Mouse (Mus musculus): ENCODE measurements around the gene Piezo1.

The Piezo1 gene

DNA sequence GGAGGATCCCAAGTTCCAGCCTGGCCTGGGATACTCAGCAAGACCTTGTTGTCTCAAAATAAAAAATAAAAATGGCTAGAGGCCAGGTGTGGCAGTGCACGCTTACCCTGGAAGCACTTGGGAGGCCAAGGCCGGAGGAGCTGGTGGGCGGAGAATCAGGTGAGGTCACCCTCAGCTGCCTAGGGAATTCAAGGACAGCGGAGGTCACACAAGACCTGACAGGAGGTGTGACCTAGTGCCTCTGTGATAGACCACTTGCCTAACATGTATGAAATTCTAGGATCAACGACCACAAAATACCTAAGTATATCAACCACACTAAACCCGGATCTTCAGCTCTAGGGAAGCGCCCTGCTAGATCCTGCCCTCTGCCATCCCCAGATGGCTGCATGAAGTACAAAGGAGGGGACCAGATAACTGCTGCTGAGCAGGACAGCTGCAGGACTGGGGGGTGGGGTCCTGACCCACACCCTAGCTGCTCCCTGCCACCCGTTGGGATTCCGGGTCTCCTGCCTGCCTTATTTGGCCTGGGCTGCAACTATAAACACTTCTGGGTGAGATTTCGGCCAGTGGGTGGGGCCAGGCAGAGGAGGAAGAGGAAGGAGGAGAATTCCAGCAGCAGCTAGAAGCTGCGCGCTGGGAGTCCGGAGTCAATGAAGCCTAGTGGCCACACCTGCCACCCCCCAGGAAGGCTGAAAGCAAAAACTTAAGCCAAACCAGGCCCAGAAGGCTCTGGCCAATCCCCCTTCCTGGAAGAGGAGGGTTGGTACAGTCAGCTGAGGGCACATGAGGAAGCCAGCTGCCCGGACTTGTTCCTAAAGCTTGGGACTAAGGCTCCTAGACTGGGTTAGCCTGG is 28.1 kb downstream of the Piezo1 start:
- in situ Hi-C loops (cut with MboI, MseI) = loop anchor here in 1 of 2 experiments (10.0 kb wide), 1 partner anchor 292 kb away; no protein-coding TSS in a partner anchor

- in situ Hi-C loops (cut with MboI, MseI) = loop anchor here in 1 of 2 experiments (10.0 kb wide), 1 partner anchor 294 kb away; no protein-coding TSS in a partner anchor
Observed at GRCm38 (mm10) chr8:122520611-122521010, 30.5 kb downstream of the Piezo1 start.

DNA sequence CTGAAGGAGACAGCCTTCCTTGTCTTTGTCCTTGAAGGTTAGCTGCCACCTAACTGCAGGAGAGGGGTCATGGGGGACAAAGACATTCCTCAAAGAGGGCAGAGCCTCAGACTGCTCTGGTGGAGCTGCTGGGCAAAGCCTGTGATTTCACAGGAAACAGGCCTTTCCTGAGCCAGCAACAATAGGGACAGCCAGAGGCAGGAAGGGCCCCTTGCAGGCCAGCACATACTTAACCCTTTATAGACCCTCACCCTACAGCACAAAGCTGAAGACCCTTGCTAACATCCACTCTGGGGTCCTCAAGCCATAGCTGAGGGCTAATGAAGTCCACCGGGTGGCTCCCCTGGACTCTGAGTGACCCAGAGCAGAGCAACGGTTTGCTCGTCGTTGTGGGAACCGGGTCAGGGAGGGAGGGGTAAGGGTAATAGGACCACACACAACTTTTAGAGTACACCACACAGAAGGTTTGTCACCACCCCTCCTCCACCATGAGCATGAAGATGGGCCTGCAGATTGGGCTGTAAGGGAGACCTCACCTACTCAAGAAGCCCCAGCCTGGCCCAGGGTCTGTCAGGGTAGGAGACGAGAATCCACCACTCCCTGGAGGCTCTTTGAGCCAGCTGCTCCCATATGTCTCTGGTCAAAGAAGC is 33.5 kb downstream of the Piezo1 start:
- in situ Hi-C loops (cut with MboI, MseI) = loop anchor here in 1 of 2 experiments (10.0 kb wide), 1 partner anchor 1083 kb away; no protein-coding TSS in a partner anchor

GRCm38 (mm10) chr8:122515699-122516098 is 35.4 kb downstream of the Piezo1 start:
- in situ Hi-C loops (cut with MboI, MseI) = loop anchor here in 1 of 2 experiments (10.0 kb wide), 1 partner anchor 1081 kb away; no protein-coding TSS in a partner anchor

DNA sequence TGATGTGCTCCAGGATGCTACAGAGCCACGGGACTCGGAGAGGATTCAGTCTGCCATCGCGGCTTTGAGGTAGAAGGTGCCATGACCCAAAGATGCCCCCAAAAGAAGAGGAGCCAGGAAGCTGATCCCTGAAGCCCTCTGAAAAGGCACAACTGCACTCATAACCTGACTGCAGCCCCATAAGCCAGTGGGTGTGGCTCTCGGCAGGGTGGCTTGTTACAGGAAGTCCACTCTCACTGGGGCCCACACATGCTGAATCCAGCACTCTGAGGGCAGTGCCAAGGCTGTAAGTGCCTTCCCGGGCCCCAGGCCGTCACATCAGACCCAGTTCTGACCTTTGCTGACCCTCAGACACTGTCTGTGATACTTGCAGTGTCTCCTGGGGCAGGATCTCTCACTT is 38.7 kb downstream of the Piezo1 start:
- in situ Hi-C loops (cut with MboI, MseI) = loop anchor here in 1 of 2 experiments (10.0 kb wide), 1 partner anchor 1078 kb away; no protein-coding TSS in a partner anchor

- in situ Hi-C loops (cut with MboI, MseI) = loop anchor here in 1 of 2 experiments (10.0 kb wide), 1 partner anchor 1077 kb away; no protein-coding TSS in a partner anchor
Observed at GRCm38 (mm10) chr8:122511552-122511951, 39.6 kb downstream of the Piezo1 start.

DNA sequence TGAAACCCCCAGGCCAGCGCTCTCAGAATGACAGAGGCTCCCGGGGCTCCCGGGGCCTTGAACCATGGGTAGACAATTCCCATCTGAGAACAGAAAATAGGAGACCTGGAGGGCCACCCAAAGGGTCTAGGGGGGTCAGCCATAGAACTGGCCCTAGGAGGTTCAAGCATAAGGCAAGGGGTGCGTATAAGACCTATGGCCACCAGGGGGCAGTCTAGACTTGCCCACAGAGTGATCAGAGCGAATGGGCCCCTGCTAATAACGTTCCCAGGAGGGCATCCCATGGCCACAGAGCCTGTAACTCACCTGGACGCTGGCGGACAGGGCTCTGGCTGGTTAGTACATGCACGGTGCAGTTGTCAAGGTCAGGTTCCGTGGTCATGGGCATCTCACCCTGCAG is 50.3 kb downstream of the Piezo1 start:
- in situ Hi-C loops (cut with MboI, MseI) = loop anchor here (5.0 kb wide), 3 partner anchors 56 to 331 kb away; partner anchors contain the start of gene Cdt1 (in 1 of the 2)

- in situ Hi-C loops (cut with MboI, MseI) = no loop called here
Observed at GRCm38 (mm10) chr8:122497912-122498311, 53.2 kb downstream of the Piezo1 start.

DNA sequence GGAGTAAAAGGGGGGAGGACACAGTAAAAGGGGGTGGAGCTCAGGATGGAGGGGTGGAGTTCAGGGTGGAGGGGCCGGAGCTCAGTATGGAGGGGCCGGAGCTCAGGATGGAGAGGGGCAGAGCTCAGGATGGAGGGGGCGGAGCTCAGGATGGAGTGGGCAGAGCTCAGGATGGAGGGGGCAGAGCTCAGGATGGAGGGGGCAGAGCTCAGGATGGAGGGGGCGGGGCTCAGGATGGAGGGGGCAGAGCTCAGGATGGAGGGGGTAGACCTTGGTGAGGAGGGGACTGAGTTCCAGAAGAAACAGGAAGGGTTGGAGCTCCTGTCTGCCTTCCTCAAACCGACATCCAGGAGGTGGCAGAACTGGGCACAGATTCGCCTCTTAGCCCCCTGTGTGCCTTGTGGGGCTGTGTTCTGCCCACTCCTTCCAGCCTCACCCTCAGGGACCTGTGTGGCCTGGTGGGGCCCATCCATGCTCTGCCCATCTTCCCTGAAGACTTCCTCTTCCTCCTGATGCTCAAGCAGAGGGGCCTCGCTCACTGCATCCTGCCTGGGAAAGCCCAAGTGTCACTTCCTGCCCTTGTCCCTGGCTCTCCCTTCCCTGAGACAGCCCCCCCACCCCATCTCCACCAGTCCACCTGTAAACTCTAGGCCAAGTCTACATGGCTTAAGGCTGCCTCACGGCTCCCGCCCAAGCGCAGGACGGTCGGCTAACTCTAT is 54.0 kb downstream of the Piezo1 start:
- in situ Hi-C loops (cut with MboI, MseI) = no loop called here

- in situ Hi-C loops (cut with MboI, MseI) = no loop called here
Observed at GRCm38 (mm10) chr8:122488387-122488786, 62.7 kb downstream of the Piezo1 start.

- in situ Hi-C loops (cut with MboI, MseI) = loop anchor here in 1 of 2 experiments (5.0 kb wide), 1 partner anchor 103 kb away; no protein-coding TSS in a partner anchor
Observed at GRCm38 (mm10) chr8:122484831-122485230, 66.3 kb downstream of the Piezo1 start.

DNA sequence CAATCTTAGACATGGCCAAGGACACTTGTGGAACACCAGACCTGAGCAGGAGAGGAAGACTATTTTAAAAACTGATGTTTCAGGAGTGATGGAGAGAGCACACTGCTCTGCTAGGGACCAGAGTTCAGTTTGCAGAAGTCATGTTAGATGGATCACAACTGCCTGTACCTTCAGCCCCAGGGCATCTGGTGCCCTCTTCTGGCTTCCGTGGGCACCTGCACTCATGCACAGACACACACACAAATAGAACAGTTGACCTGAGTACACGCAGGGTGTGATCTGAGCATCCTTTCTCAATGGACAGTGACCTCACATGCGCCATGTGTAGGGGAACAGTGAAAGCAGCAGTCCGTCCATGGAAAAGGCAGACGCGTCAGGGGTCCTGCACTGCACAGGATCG is 67.3 kb downstream of the Piezo1 start:
- in situ Hi-C loops (cut with MboI, MseI) = loop anchor here in 1 of 2 experiments (5.0 kb wide), 1 partner anchor 102 kb away; no protein-coding TSS in a partner anchor

DNA sequence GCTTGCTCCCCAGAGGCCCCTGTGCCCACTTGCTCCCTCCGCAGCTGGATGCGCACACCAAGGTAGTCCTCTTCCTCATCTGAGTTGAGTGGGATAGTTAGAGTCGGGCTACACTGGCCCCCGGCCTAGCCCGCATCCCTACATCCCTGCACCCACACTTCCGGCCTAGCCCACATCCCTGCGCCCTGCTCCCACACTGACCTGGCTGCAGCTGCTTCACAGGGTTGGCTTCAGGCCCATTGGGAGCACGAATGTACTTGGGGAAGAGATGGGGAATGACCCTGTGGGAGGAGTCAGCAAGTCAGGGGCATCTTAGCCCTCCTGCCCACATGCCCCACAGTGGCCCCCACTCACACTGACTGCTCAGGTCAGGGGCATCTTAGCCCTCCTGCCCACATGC is 68.7 kb downstream of the Piezo1 start:
- in situ Hi-C loops (cut with MboI, MseI) = loop anchor here in 1 of 2 experiments (5.0 kb wide), 1 partner anchor 100 kb away; no protein-coding TSS in a partner anchor

DNA sequence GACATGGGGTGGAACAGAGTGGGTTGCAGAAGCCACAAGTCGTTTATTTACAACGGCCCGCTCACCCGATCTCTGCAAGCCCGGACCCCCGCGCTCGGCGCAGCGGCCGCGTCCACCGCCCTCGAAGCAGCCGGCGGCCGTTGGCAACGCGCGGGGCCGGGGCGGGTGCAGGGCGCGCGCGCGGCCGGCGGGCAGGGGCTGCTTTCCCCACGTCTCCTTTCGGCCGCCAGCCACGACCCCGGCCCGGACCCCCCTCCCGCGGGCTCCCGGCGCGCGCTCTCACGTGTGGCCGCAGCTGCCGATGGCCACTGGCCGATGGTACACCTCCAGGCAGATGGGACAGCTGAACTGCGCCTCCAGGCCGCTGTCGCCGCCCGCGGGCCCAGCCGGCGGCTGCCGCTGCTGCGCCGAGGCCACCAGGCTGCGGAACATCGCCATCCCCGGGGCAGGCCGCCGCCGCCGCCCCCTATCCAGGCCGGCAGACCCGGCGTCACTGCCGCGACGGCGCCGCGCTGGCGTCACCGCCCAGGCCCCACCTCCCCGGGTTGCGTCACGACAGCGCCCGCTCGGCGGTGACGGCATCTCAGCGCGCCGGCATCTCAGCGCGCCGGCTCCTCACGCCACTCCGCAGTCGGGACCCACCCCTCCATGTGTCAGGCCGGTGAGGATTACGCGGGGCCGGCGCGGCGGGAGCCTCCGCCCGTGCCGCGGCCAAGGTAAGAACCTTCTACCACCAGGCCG is 75.4 kb downstream of the Piezo1 start, which contains the start of the genes Rnf166 and Ctu2:
TSS of gene Rnf166 (minus strand) at position 485 of the 741 bp plus-strand sequence.
TSS of gene Ctu2 (plus strand) at position 564 of the 741 bp plus-strand sequence.
- in situ Hi-C loops (cut with MboI, MseI) = no loop called here

DNA sequence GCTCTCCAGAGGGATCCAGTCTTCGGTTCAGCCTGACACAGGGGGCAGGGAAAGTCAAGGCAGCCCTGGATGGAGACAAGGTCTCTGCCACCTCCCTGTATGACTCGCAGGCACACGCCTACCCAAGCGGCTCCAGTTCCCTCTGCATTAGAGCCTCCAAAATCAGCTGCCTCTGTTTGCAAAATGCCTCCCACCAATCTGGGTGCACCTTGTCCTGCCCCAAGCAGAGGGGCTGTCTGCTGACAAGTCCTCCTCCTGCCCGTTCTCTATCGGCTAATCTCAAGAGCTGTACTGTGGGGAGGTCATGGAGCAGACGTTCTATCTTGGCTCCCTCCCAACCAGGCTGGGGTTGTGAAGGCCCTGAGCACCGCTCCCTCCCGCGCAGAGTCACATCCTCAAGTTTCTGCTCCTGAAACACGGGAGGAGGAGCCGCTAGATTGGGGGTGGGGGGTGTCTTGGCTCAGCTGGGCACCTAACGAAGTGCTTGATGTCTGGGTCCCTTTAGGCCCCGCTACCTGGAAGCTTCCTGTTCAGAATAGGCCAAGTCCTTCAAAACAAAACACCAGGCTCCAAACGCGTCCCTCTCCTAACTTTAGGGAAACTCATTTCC is 76.1 kb downstream of the Piezo1 start:
- in situ Hi-C loops (cut with MboI, MseI) = loop anchor here (5.0 kb wide), 1 partner anchor 43 kb away; the partner anchor contains the start of gene Cyba (in 2 of the 2)

GRCm38 (mm10) chr8:122473911-122474421 is 77.2 kb downstream of the Piezo1 start:
- in situ Hi-C loops (cut with MboI, MseI) = loop anchor here (5.0 kb wide), 1 partner anchor 42 kb away; the partner anchor contains the start of gene Cyba (in 2 of the 2)

DNA sequence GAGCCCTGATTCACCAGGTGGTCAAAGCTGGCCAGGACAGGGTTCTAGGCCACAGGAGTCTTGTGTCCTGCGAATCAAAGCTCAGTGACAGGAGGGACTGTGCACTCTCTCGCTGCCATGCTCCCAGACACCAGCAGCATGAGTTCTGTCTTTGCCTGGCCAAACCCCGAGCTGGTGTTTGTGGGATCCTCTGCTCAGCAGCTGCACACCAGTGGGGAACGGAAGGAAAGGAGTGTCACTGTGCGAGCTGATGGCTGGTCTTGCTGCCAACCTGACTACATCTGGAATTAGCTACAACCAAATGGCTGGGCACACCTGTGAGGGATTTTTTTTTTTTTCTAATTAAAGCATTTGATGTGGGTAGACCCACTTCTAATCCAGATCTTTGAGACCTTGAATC is 80.4 kb downstream of the Piezo1 start:
- in situ Hi-C loops (cut with MboI, MseI) = loop anchor here (5.0 kb wide), 1 partner anchor 38 kb away; the partner anchor contains the start of gene Cyba (in 2 of the 2)

GRCm38 (mm10) chr8:122469965-122470364 is 81.2 kb downstream of the Piezo1 start:
- in situ Hi-C loops (cut with MboI, MseI) = loop anchor here (5.0 kb wide), 1 partner anchor 38 kb away; the partner anchor contains the start of gene Cyba (in 2 of the 2)

DNA sequence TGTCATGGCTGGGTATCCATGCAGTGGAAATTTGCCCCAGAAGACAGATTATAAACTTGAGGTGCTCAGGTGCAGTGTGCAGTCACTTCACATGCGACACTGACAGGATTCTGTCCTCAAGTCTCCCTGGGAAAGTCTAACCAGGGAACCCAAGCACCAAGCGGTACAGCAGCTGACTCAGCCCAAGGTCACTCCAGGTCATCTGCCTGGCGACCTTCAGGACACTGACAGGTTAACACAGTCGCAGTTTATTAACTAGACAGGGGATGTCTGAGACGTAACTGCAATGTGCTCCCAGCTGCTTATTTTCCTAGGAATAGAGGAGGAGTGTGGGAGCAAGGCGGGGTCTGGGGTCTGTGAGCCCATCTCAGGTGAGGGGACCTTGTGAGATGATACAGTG is 81.7 kb downstream of the Piezo1 start:
- in situ Hi-C loops (cut with MboI, MseI) = no loop called here
